28 mouse cellular contexts compared by ENCODE assay signal in genomic region chr1:157569263-157570090, GRCm38 (mm10).
DNase-seq lines count a peak whose midpoint lies in the region; ATAC-seq and TF ChIP-seq lines count a peak whose summit lies in the region.
"Had no signal": no experiment of that assay in that cellular context is flagged by ENCODE, and none has a peak within 500 bp of the region (broad histone marks: within the 10 kb centered on the region; RNA-seq: fewer than 3 reads in every experiment).

No protein-coding gene starts in this region.

- no peak overlapping the region for H3K9ac ChIP-seq in lung, embryonic 14.5 days
- H3K9ac ChIP-seq: embryonic facial prominence, embryonic 13.5 days; forebrain, embryonic 12.5 days; forebrain, embryonic 15.5 days; heart, embryonic 12.5 days; heart, embryonic 15.5 days; hindbrain, embryonic 14.5 days had no signal

- no peak overlapping the region for H3K4me2 ChIP-seq in lung, embryonic 14.5 days
- H3K4me2 ChIP-seq: embryonic facial prominence, embryonic 13.5 days; forebrain, embryonic 12.5 days; forebrain, embryonic 15.5 days; heart, embryonic 12.5 days; heart, embryonic 15.5 days; hindbrain, embryonic 14.5 days had no signal

- H3K4me3 ChIP-seq in lung, embryonic 14.5 days (ENCODE audit: low read depth, low read length): no peak overlapping the region
- H3K4me3 ChIP-seq: embryonic facial prominence, embryonic 10.5 days; embryonic facial prominence, embryonic 13.5 days; erythroblast, embryonic 14.5 days; forebrain, embryonic 12.5 days; forebrain, embryonic 15.5 days; heart, embryonic 12.5 days; heart, embryonic 15.5 days had no signal

- 57% methylated on average over 5 of the region's 5 CpGs for WGBS in lung, embryonic 14.5 days

- H3K27me3 ChIP-seq in lung, embryonic 14.5 days (ENCODE audit: insufficient read depth, low read length): no peaks in the 10 kb centered on the region
- H3K27me3 ChIP-seq: embryonic facial prominence, embryonic 13.5 days; forebrain, embryonic 12.5 days; forebrain, embryonic 15.5 days; heart, embryonic 12.5 days; heart, embryonic 15.5 days had no signal

- no peaks in the 10 kb centered on the region for H3K36me3 ChIP-seq in lung, embryonic 14.5 days (ENCODE audit: insufficient read depth)
- H3K36me3 ChIP-seq: embryonic facial prominence, embryonic 10.5 days; embryonic facial prominence, embryonic 13.5 days; forebrain, embryonic 12.5 days; forebrain, embryonic 15.5 days; heart, embryonic 15.5 days had no signal

- H3K9me3 ChIP-seq in lung, embryonic 14.5 days (ENCODE audit: low read depth, low read length): no peaks in the 10 kb centered on the region
- H3K9me3 ChIP-seq: embryonic facial prominence, embryonic 10.5 days; embryonic facial prominence, embryonic 13.5 days; forebrain, embryonic 12.5 days; forebrain, embryonic 15.5 days; heart, embryonic 12.5 days; heart, embryonic 15.5 days had no signal

- no peak overlapping the region for H3K27ac ChIP-seq in lung, embryonic 14.5 days (ENCODE audit: low read depth)
- H3K27ac ChIP-seq: embryonic facial prominence, embryonic 10.5 days; embryonic facial prominence, embryonic 13.5 days; forebrain, embryonic 12.5 days; forebrain, embryonic 15.5 days; heart, embryonic 15.5 days; hindbrain, embryonic 14.5 days; hindbrain, postnatal 0 days had no signal

- intact Hi-C loops in heart, postnatal 36 days (cut with DNase I): no loop called here

- DNase-seq in heart, adult 11 months: peak; percentile 93
- DNase-seq in heart, postnatal 4 days: no peak
- DNase-seq in heart, adult 9 months (ENCODE audit: low spot score in 2 of 2): peak; percentile 19 to 34
- DNase-seq in heart, postnatal 36 days: no peak
- peak; percentile 79 for DNase-seq in lung, embryonic 14.5 days
- DNase-seq in lung, postnatal 14 days: no peak
- DNase-seq in lung, postnatal 10 days: peak; percentile 36
- no peak for DNase-seq in lung, postnatal 4 days
- DNase-seq: adrenal gland, adult 8-10 months; adrenal gland, postnatal 25 days; cerebellum, adult 11-12 months; cerebellum, adult 8-10 months; cerebellum, postnatal 10 days; cerebellum, postnatal 36 days; embryo, embryonic 11 days; gastrocnemius, postnatal 25 days; heart, postnatal 14 days had no signal

- peak; percentile 84 for ATAC-seq in lung, embryonic 14.5 days (ENCODE audit: insufficient read depth)
- ATAC-seq: activated CD4-positive, CD25-positive, alpha-beta regulatory T cell, adult 4 months; forebrain, embryonic 15.5 days; hindbrain, postnatal 0 days; inflammation-experienced regulatory T-cells, adult 6 months had no signal

- no peak for TF ChIP-seq CTCF in lung, embryonic 14.5 days (IDR thresholded peaks at IDR 0.05; ENCODE audit: low read depth)

- no peaks in the 10 kb centered on the region for H3K4me1 ChIP-seq in lung, embryonic 14.5 days (ENCODE audit: insufficient read depth)
- H3K4me1 ChIP-seq: embryonic facial prominence, embryonic 10.5 days; embryonic facial prominence, embryonic 13.5 days; forebrain, embryonic 12.5 days; forebrain, embryonic 15.5 days; heart, embryonic 12.5 days; heart, embryonic 15.5 days had no signal

Comparison
In these comparisons a context has a peak if more than half of its experiments do, and no peak if none do; other contexts are left out.
1. DNase-seq: peak in heart, adult 11 months (single experiment), heart, adult 9 months (2 of 2), lung, embryonic 14.5 days (single experiment) and lung, postnatal 10 days (single experiment); none in heart, postnatal 4 days (single experiment), heart, postnatal 36 days (0 of 2), lung, postnatal 14 days (single experiment) and lung, postnatal 4 days (0 of 2).